Mouse (Mus musculus) ovary, adult 2 months (tissue): ENCODE measurements around the gene Agmo. TPM values are rescaled to one million over a fixed set of nuclear protein-coding genes. Genes with fewer than 3 reads are reported as not detected.

Experiments used
- polyA plus RNA-seq: library from polyadenylated mRNA; depleted of rRNA; stranded (reverse); fragments of >200 nt; gene quantifications from 2 replicates; pipeline ENCODE4 v1.2.3, GENCODE M21; 2012; rRNA removed

The Agmo gene
- 1.2 and 1.5 TPM in 2 replicates for polyA plus RNA-seq

GRCm38 (mm10) chr12:37241566-37242021 is at the start of gene Agmo:
TSS of gene Agmo (plus strand) at chr12:37241641.

Other genes starting within 250 kb of the Agmo start
- 1.5 and 1.6 TPM in 2 replicates for gene Meox2, start 133.1 kb upstream of the Agmo start, polyA plus RNA-seq